Mouse (Mus musculus) stomach, postnatal 0 days (tissue): ENCODE results near the gene 1700017B05Rik.

Experiments
- CTCF ChIP-seq: IDR thresholded peaks from 2 replicates; pipeline ENCODE4 v1.5.1; 2016; ENCODE audit warnings: antibody characterized with exemption, low read depth, mild to moderate bottlenecking, moderate library complexity
- EP300 ChIP-seq: optimal IDR thresholded peaks from 2 replicates; pipeline ENCODE3; 2016; ENCODE audit warnings: antibody characterized with exemption

DNA sequence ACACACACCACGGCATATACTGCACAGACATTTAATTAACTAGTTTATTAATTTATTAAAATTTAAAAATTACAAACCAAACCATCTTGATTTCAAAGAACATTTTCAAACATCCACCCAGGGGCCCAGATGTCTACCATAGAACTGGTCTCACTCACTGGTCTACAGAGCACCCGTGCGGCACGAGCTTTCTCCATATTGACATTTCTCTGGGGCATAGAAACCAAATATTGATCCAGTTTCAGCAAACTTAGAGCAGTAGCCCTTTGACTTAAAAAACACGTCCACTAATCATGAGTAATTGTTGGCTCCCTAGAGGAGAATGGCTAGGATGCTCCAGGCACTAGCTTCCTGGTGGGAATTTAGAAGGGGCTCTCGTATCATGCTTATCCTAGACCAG lies 24.8 kb upstream of the 1700017B05Rik start:
- no peak for TF ChIP-seq CTCF
- TF ChIP-seq EP300, result no peak
